Comparison of ENCODE assay signal across 25 mouse cellular contexts in the genomic region with DNA sequence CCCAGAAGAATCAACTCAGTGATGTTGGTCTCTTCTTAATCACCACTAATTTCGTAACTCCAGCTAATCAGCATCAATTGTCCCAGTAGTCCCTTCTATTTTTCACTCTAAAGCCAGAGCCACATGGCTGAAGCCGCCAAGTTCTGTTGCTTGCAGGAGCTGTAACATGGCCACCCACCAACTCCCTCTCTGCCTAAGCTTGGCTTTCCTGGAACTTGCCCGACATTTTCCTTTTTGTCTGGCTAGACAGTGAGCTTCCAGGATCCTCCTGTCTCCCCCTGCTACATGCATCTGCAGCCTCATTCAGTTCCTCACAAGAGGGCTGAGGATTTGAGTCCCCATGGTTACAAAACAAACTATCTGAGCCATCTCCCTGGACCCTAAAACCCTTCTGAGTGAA. TPM values are rescaled to one million over a fixed set of nuclear protein-coding genes. Genes with fewer than 3 reads are reported as not detected.
DNase-seq lines count a peak whose midpoint lies in the region; ATAC-seq and TF ChIP-seq lines count a peak whose summit lies in the region.
"Had no signal": no experiment of that assay in that cellular context is flagged by ENCODE, and none has a peak within 500 bp of the region (broad histone marks: within the 10 kb centered on the region; RNA-seq: fewer than 3 reads in every experiment).

No protein-coding gene starts in this region.

- no peaks in the 10 kb centered on the region for H3K36me3 ChIP-seq in forebrain, embryonic 11.5 days (ENCODE audit: control insufficient read depth, insufficient read depth, low read length)
- no peaks in the 10 kb centered on the region for H3K36me3 ChIP-seq in forebrain, embryonic 16.5 days (ENCODE audit: control insufficient read depth, insufficient read depth)
- no peaks in the 10 kb centered on the region for H3K36me3 ChIP-seq in kidney, embryonic 16.5 days (ENCODE audit: insufficient read depth, low read length)
- H3K36me3 ChIP-seq: heart, embryonic 13.5 days; hindbrain, embryonic 12.5 days; limb, embryonic 15.5 days had no signal

- H3K4me1 ChIP-seq in forebrain, embryonic 11.5 days (replicated peaks; ENCODE audit: control insufficient read depth, insufficient read depth, low read length), result no peaks in the 10 kb centered on the region
- H3K4me1 ChIP-seq in forebrain, embryonic 16.5 days (replicated peaks; ENCODE audit: control insufficient read depth, insufficient read depth, low read length), result no peaks in the 10 kb centered on the region
- H3K4me1 ChIP-seq in lung, adult 2 months (ENCODE audit: control insufficient read depth, insufficient read depth, low read length), result no peaks in the 10 kb centered on the region
- no peaks in the 10 kb centered on the region for H3K4me1 ChIP-seq in kidney, embryonic 16.5 days (ENCODE audit: insufficient read depth, low read length)
- H3K4me1 ChIP-seq: heart, embryonic 13.5 days; hindbrain, embryonic 12.5 days; limb, embryonic 15.5 days had no signal

- no peak for ATAC-seq in forebrain, embryonic 11.5 days (replicated peaks; ENCODE audit: low FRiP score)
- no peak for ATAC-seq in forebrain, embryonic 16.5 days
- ATAC-seq in kidney, embryonic 16.5 days (ENCODE audit: low FRiP score, low TSS enrichment), result no peak
- ATAC-seq: liver, postnatal 0 days had no signal

- H3K9ac ChIP-seq in forebrain, embryonic 11.5 days (ENCODE audit: low read length), result no peak overlapping the region
- no peak overlapping the region for H3K9ac ChIP-seq in forebrain, embryonic 16.5 days (replicated peaks; ENCODE audit: low read depth, low read length)
- no peak overlapping the region for H3K9ac ChIP-seq in kidney, embryonic 16.5 days (replicated peaks; ENCODE audit: low read length)
- H3K9ac ChIP-seq: heart, embryonic 13.5 days; hindbrain, embryonic 12.5 days; limb, embryonic 15.5 days; liver, postnatal 0 days had no signal

- intact Hi-C loops in heart, postnatal 25 days (cut with DNase I), result no loop called here

- no peak overlapping the region for H3K4me3 ChIP-seq in forebrain, embryonic 11.5 days (ENCODE audit: low read depth, low read length)
- H3K4me3 ChIP-seq in forebrain, embryonic 16.5 days (replicated peaks; ENCODE audit: low read length), result no peak overlapping the region
- H3K4me3 ChIP-seq in lung, adult 2 months (replicated peaks; ENCODE audit: extremely low read depth, low read depth, low read length), result no peak overlapping the region
- no peak overlapping the region for H3K4me3 ChIP-seq in kidney, embryonic 16.5 days (ENCODE audit: low read length)
- H3K4me3 ChIP-seq: heart, embryonic 13.5 days; hindbrain, embryonic 12.5 days; limb, embryonic 15.5 days had no signal

- TF ChIP-seq CTCF in lung, adult 2 months (IDR thresholded peaks at IDR 0.05; ENCODE audit: insufficient read depth, low read length), result no peak

- H3K9me3 ChIP-seq in forebrain, embryonic 11.5 days (ENCODE audit: control insufficient read depth, low read length), result no peaks in the 10 kb centered on the region
- no peaks in the 10 kb centered on the region for H3K9me3 ChIP-seq in forebrain, embryonic 16.5 days (ENCODE audit: control insufficient read depth, low read length)
- H3K9me3 ChIP-seq in kidney, embryonic 16.5 days (ENCODE audit: low read length), result no peaks in the 10 kb centered on the region
- H3K9me3 ChIP-seq: heart, embryonic 13.5 days; hindbrain, embryonic 12.5 days; limb, embryonic 15.5 days had no signal

- H3K4me2 ChIP-seq in forebrain, embryonic 11.5 days (ENCODE audit: low read depth, low read length, severe bottlenecking), result no peak overlapping the region
- H3K4me2 ChIP-seq in forebrain, embryonic 16.5 days (ENCODE audit: low read length), result no peak overlapping the region
- no peak overlapping the region for H3K4me2 ChIP-seq in kidney, embryonic 16.5 days (replicated peaks; ENCODE audit: low read depth, low read length)
- H3K4me2 ChIP-seq: heart, embryonic 13.5 days; hindbrain, embryonic 12.5 days; limb, embryonic 15.5 days had no signal

- 84% methylated on average over 3 of the region's 3 CpGs for WGBS in forebrain, embryonic 11.5 days
- WGBS in forebrain, embryonic 16.5 days, result 75% methylated on average over 3 of the region's 3 CpGs
- WGBS in lung, adult 2 months, result 77% methylated on average over 3 of the region's 3 CpGs
- WGBS in kidney, embryonic 16.5 days, result 80% methylated on average over 3 of the region's 3 CpGs

- no peak for TF ChIP-seq POLR2A in lung, adult 2 months (IDR thresholded peaks at IDR 0.05; ENCODE audit: borderline replicate concordance, extremely low read depth, low read depth, low read length)

- H3K27me3 ChIP-seq in forebrain, embryonic 11.5 days (ENCODE audit: control insufficient read depth, insufficient read depth, low read length), result no peaks in the 10 kb centered on the region
- no peaks in the 10 kb centered on the region for H3K27me3 ChIP-seq in forebrain, embryonic 16.5 days (replicated peaks; ENCODE audit: control insufficient read depth, insufficient read depth, low read length)
- H3K27me3 ChIP-seq in kidney, embryonic 16.5 days (ENCODE audit: insufficient read depth, low read length), result no peaks in the 10 kb centered on the region
- H3K27me3 ChIP-seq: heart, embryonic 13.5 days; hindbrain, embryonic 12.5 days; limb, embryonic 15.5 days had no signal

- no peak overlapping the region for H3K27ac ChIP-seq in forebrain, embryonic 11.5 days (ENCODE audit: low read depth, low read length)
- H3K27ac ChIP-seq in forebrain, embryonic 16.5 days (ENCODE audit: low read length), result no peak overlapping the region
- no peak overlapping the region for H3K27ac ChIP-seq in kidney, embryonic 16.5 days (ENCODE audit: low read length)
- H3K27ac ChIP-seq: heart, embryonic 13.5 days; hindbrain, embryonic 12.5 days; kidney, postnatal 0 days; limb, embryonic 15.5 days had no signal

- peak; percentile 9 for DNase-seq in forebrain, embryonic 11.5 days (ENCODE audit: low spot score)
- peak; percentile 5 for DNase-seq in layer of hippocampus, adult 11-12 months (ENCODE audit: low spot score)
- DNase-seq in layer of hippocampus, adult 9-10 months (ENCODE audit: low spot score), result no peak
- DNase-seq in lung, postnatal 25 days (ENCODE audit: low spot score), result peak; percentile 3
- DNase-seq in lung, adult 2 months, result no peak
- DNase-seq in heart, postnatal 25 days (ENCODE audit: low spot score), result peak; percentile 31
- DNase-seq: cerebellum, adult 9-10 months; liver, postnatal 0 days; midbrain, embryonic 14.5 days; spleen, adult 18-20 months; thymus, adult 18-20 months had no signal

RNA-seq across cellular contexts. Expression of a gene that starts 6.1 kb away (rescaled TPM):
- not detected in 2 replicates for polyA plus RNA-seq in forebrain, embryonic 11.5 days (2014; fragmentation: Nextera tagmentation; extraction: Ambion mirVana)
- polyA plus RNA-seq in forebrain, embryonic 16.5 days (2015; fragmentation: Nextera tagmentation; extraction: Ambion mirVana), result not detected in 2 replicates
- 4.1 and 20.9 TPM in 2 replicates for polyA plus RNA-seq in lung, adult 2 months (2012; rRNA removed)
- under 1 TPM in 1 of 2 experiments, not detected in 1; 0.21 TPM for total RNA-seq in heart, postnatal 25 days (2021)
- 0.21 and 0.22 TPM in 2 replicates for polyA plus RNA-seq in kidney, embryonic 16.5 days (2015; fragmentation: Nextera tagmentation; extraction: Ambion mirVana)
- total RNA-seq: left cerebral cortex, adult 8-10 months; megakaryocyte progenitor cell, adult 5-6 weeks; MEL; neutrophil, adult 5-6 weeks had no signal
- polyA plus RNA-seq: heart, embryonic 13.5 days; hindbrain, embryonic 12.5 days; intestine, embryonic 14.5 days; midbrain, embryonic 14.5 days had no signal

RNA-seq across cellular contexts. Expression of a gene that starts 20.9 kb away (rescaled TPM):
- polyA plus RNA-seq in forebrain, embryonic 11.5 days (2014; fragmentation: Nextera tagmentation; extraction: Ambion mirVana), result not detected in 2 replicates
- polyA plus RNA-seq in forebrain, embryonic 16.5 days (2015; fragmentation: Nextera tagmentation; extraction: Ambion mirVana), result 0.25 TPM in 1 of 2 replicates, not detected in the other
- 4.1 and 5.8 TPM in 2 replicates for polyA plus RNA-seq in lung, adult 2 months (2012; rRNA removed)
- 10 to 100 TPM in 1 of 2 experiments, 1 to 10 TPM in 1; 9.7 to 11.6 TPM for total RNA-seq in heart, postnatal 25 days (2021)
- polyA plus RNA-seq in kidney, embryonic 16.5 days (2015; fragmentation: Nextera tagmentation; extraction: Ambion mirVana), result 9.5 and 12.6 TPM in 2 replicates
- total RNA-seq: megakaryocyte progenitor cell, adult 5-6 weeks; MEL; neutrophil, adult 5-6 weeks had no signal
- polyA plus RNA-seq: embryonic facial prominence, embryonic 14.5 days; hindbrain, embryonic 12.5 days; midbrain, embryonic 14.5 days had no signal

RNA-seq across cellular contexts. Expression of a gene that starts 38.9 kb away (rescaled TPM):
- 0.32 TPM in 1 of 2 replicates, not detected in the other for polyA plus RNA-seq in forebrain, embryonic 11.5 days (2014; fragmentation: Nextera tagmentation; extraction: Ambion mirVana)
- not detected in 2 replicates for polyA plus RNA-seq in forebrain, embryonic 16.5 days (2015; fragmentation: Nextera tagmentation; extraction: Ambion mirVana)
- polyA plus RNA-seq in lung, adult 2 months (2012; rRNA removed), result 0.22 TPM in 1 of 2 replicates, not detected in the other
- total RNA-seq in heart, postnatal 25 days (2021), result not detected
- polyA plus RNA-seq in kidney, embryonic 16.5 days (2015; fragmentation: Nextera tagmentation; extraction: Ambion mirVana), result 0.09 TPM in 1 of 2 replicates, not detected in the other
- total RNA-seq: left cerebral cortex, adult 8-10 months; megakaryocyte progenitor cell, adult 5-6 weeks; MEL; neutrophil, adult 5-6 weeks had no signal
- polyA plus RNA-seq: embryonic facial prominence, embryonic 14.5 days; heart, embryonic 13.5 days; hindbrain, embryonic 12.5 days; intestine, embryonic 14.5 days; limb, embryonic 15.5 days; stomach, embryonic 14.5 days; urinary bladder, adult 2 months had no signal

RNA-seq across cellular contexts. Expression of a gene that starts 54.3 kb away (rescaled TPM):
- 95.6 and 97.3 TPM in 2 replicates for polyA plus RNA-seq in forebrain, embryonic 11.5 days (2014; fragmentation: Nextera tagmentation; extraction: Ambion mirVana)
- 83.4 and 85.7 TPM in 2 replicates for polyA plus RNA-seq in forebrain, embryonic 16.5 days (2015; fragmentation: Nextera tagmentation; extraction: Ambion mirVana)
- 18.1 and 18.6 TPM in 2 replicates for polyA plus RNA-seq in lung, adult 2 months (2012; rRNA removed)
- 10 to 100 TPM; 54.0 to 65.7 TPM for total RNA-seq in heart, postnatal 25 days (2021)
- 112 and 123 TPM in 2 replicates for polyA plus RNA-seq in kidney, embryonic 16.5 days (2015; fragmentation: Nextera tagmentation; extraction: Ambion mirVana)

RNA-seq across cellular contexts. Expression of a gene that starts 54.5 kb away (rescaled TPM):
- polyA plus RNA-seq in forebrain, embryonic 11.5 days (2014; fragmentation: Nextera tagmentation; extraction: Ambion mirVana), result 35.0 and 37.0 TPM in 2 replicates
- polyA plus RNA-seq in forebrain, embryonic 16.5 days (2015; fragmentation: Nextera tagmentation; extraction: Ambion mirVana), result 22.2 and 26.4 TPM in 2 replicates
- polyA plus RNA-seq in lung, adult 2 months (2012; rRNA removed), result 8.3 and 12.5 TPM in 2 replicates
- total RNA-seq in heart, postnatal 25 days (2021), result 10 to 100 TPM; 11.1 to 13.4 TPM
- polyA plus RNA-seq in kidney, embryonic 16.5 days (2015; fragmentation: Nextera tagmentation; extraction: Ambion mirVana), result 34.6 and 35.8 TPM in 2 replicates

Comparison
In these comparisons a context has a peak if more than half of its experiments do, and no peak if none do; other contexts are left out.
1. DNase-seq: peak in forebrain, embryonic 11.5 days (single experiment), layer of hippocampus, adult 11-12 months (single experiment), lung, postnatal 25 days (single experiment) and heart, postnatal 25 days (single experiment); none in layer of hippocampus, adult 9-10 months (single experiment) and lung, adult 2 months (single experiment).